Mouse (Mus musculus): ENCODE data around the gene Hcar1. TPM values are rescaled to one million over a fixed set of nuclear protein-coding genes. Genes with fewer than 3 reads are reported as not detected.

Gene Hcar1
- polyA plus RNA-seq, 2 experiments, result 0.08 to 0.10 TPM

DNA sequence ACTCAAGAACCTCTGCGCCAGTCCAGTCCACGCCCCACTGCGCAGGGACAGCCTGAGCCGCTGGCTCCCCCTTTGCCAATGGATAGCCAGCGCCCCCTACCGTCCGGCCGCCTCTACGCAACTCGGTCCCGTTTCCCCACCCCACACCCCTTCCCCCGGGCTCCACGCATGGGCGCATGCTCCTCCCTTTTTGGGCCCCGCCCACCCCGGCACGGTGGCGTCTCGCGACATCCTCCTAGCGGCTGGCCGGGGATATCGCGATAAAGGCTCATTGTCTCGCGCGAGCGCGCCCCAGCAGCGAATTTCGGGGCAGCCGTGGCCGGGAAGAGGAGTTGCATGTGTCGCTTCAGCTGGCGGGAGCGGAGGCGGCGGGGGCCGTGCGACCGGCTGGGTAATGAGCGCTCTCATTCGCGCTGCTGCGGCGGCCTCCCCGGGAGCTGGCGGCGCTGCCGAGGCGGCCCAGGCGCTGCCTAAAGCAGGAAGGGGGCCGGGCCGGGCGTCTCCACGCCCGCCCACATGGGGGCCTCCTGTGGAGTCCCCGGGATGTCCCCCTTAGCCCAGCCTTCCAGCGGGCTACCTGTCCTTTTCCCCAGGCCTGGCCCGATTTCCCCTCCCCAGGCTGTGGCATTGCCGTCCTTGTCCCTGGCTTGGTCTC is 27.3 kb upstream of the Hcar1 start, which contains the start of gene Denr:
TSS of gene Denr (plus strand) at position 200 of the 655 bp plus-strand sequence.
- peak; percentile 99 for TF ChIP-seq CTCF (IDR thresholded peaks at IDR 0.05; ENCODE audit: low read depth)
- TF ChIP-seq EP300 (IDR thresholded peaks at IDR 0.05; ENCODE audit: low read depth), result peak; percentile 99
- ATAC-seq (ENCODE audit: insufficient read depth) (peak; percentile 93), DNase-seq (ENCODE audit: low read depth in 3 of 3, low spot score in 3 of 3) (peak; percentile 90 to 95 (median 92))
- WGBS (ENCODE audit: insufficient replicate concordance), result under 1% methylated on average over 61 of the region's 61 CpGs
- Histone ChIP-seq H3K9ac (replicated peaks) (peak within 1 kb of the TSS; percentile 84), H3K9me3 (ENCODE audit: control insufficient read depth, low read length) (no peaks in the 10 kb centered on the region), H3K27ac (peak within 1 kb of the TSS; percentile 12; the same call in 1 of the 2 replicates), H3K4me2 (ENCODE audit: low read depth) (peak within 1 kb of the TSS; percentile 65), H3K27me3 (ENCODE audit: control insufficient read depth, insufficient read depth, low read length) (no peaks in the 10 kb centered on the region), H3K4me1 (replicated peaks; ENCODE audit: control insufficient read depth in 2 of 2, insufficient read depth in 2 of 2, low read length in 1 of 2) (peaks cover 3 to 16% of the 10 kb centered on the region in 2 experiments; a peak in 3 of 4 replicates), H3K36me3 (replicated peaks; ENCODE audit: control insufficient read depth, insufficient read depth, low read depth) (peaks cover 16% of the 10 kb centered on the region), H3K4me3 (ENCODE audit: insufficient read depth in 1 of 2, low read depth in 2 of 2, low read length in 2 of 2) (peak within 1 kb of the TSS; percentile 80 to 89)

DNA sequence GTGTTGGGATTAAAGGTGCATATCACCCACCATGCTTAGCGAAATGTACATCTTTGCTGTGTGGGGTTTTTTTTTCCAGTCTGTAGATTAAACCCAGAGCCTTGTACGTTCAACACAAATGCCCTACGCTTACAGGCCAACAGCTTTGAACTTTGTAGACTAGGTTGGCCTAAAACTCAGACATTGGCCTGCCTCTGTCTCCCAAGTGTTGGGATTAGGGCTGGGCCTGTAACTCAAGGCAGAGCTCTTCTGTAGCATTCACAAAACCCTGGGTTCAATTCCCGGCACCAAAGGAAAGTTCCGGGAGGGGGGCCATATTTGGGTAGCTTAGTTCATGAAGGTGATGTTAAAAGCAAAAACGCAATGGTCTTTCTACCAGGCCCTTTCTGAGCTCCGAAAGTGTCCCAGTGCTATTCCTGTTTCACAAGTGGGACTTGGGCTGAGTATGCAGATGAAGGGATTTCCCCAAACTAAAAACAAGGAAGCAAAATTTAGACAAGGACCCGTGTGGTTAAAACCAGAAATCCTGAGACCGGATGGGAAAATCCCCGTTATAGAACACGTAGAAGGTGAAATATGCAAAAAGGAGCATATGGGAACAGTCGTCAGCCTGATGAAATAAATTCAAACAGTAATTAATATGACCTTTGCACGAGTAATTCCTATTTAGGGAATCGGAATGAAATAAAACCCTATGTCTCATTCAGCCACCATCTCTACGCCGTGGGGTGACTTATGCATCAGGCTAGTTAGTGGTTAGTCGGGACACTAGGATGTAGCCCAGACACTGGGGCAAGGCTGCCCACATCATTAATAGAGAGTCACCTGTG is 26.5 kb upstream of the Hcar1 start:
- Histone ChIP-seq H3K4me1 (replicated peaks; ENCODE audit: control insufficient read depth in 2 of 2, insufficient read depth in 2 of 2, low read length in 1 of 2) (peaks cover 3 to 16% of the 10 kb centered on the region in 2 experiments; a peak in 3 of 4 replicates), H3K9me3 (ENCODE audit: control insufficient read depth, low read length) (no peaks in the 10 kb centered on the region), H3K36me3 (replicated peaks; ENCODE audit: control insufficient read depth, insufficient read depth, low read depth) (peaks cover 16% of the 10 kb centered on the region), H3K27ac (no peak overlapping the region), H3K9ac (replicated peaks) (no peak overlapping the region; the same call in 1 of the 2 replicates), H3K4me3 (ENCODE audit: insufficient read depth in 1 of 2, low read depth in 2 of 2, low read length in 2 of 2) (peak overlapping the region; percentile 34 to 80; a peak in 2 of 4 replicates), H3K27me3 (ENCODE audit: control insufficient read depth, insufficient read depth, low read length) (no peaks in the 10 kb centered on the region), H3K4me2 (ENCODE audit: low read depth) (peak overlapping the region; percentile 65)
- DNase-seq (ENCODE audit: low read depth in 3 of 3, low spot score in 3 of 3) (no peak), ATAC-seq (ENCODE audit: insufficient read depth) (no peak)
- TF ChIP-seq CTCF (IDR thresholded peaks at IDR 0.05; ENCODE audit: low read depth) (no peak), EP300 (IDR thresholded peaks at IDR 0.05; ENCODE audit: low read depth) (no peak)
- WGBS (ENCODE audit: insufficient replicate concordance), result 58% methylated on average over 17 of the region's 17 CpGs

DNA sequence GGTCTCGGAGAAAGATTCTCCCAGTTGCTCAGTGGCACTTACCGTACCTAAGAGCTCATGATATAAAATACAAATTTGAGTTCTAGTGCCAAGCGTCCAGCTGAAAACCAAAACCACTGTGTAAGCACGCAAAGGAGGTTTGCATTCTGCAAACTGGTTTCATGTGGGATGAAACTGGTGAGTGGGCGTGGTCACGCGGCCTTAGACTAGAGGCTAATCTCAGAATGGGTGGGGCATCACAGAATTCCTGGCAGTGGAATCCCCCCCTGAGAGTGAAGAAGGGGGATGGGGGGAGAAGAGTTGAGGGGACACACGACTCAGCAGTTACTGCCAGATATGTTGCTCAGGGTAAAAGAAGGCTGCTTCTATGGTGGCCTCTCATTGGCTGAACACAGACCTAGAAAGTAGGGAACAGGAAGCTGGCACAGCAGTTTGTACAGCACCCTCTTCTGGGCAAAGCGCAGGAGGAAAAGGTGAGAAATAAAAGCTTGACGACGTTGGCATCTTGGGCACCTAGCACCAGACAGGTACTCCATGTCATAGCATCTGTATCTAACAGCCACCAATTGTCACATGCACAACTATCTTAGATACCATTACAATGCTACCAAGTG is 24.3 kb upstream of the Hcar1 start:
- ATAC-seq (ENCODE audit: insufficient read depth) (no peak), DNase-seq (ENCODE audit: low read depth in 3 of 3, low spot score in 3 of 3) (no peak)
- 58% methylated on average over 11 of the region's 11 CpGs for WGBS (ENCODE audit: insufficient replicate concordance)

DNA sequence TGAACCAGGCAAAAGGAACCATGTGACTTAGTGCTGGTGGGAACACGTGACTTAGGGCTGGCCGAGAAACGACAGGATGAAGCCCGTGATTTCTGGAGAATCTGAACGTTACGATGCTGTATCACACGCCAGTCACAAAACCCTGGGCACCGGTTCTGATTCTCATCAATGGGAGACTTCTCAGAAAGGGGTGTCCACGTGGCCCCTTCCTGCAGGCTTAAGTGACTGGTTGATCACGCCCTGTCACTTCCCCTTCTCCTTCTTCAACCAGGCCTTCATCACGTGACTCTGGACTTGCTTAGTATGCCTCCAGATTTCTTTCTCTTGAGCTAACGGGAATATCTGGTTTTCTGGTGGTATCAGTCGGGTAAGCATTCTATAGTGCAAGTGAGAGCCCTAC is 17.5 kb upstream of the Hcar1 start:
- no peak overlapping the region for H3K4me2 ChIP-seq (ENCODE audit: low read depth)
- H3K4me3 ChIP-seq (ENCODE audit: insufficient read depth in 1 of 2, low read depth in 2 of 2, low read length in 2 of 2), result no peak overlapping the region
- no peaks in the 10 kb centered on the region for H3K9me3 ChIP-seq (ENCODE audit: control insufficient read depth, low read length)
- TF ChIP-seq EP300 (IDR thresholded peaks at IDR 0.05; ENCODE audit: low read depth), result no peak
- no peak for TF ChIP-seq CTCF (IDR thresholded peaks at IDR 0.05; ENCODE audit: low read depth)
- DNase-seq (ENCODE audit: low read depth in 3 of 3, low spot score in 3 of 3) (no peak), ATAC-seq (ENCODE audit: insufficient read depth) (no peak)
- H3K27me3 ChIP-seq (ENCODE audit: control insufficient read depth, insufficient read depth, low read length), result no peaks in the 10 kb centered on the region
- 40% methylated on average over 13 of the region's 13 CpGs for WGBS (ENCODE audit: insufficient replicate concordance)
- H3K9ac ChIP-seq (replicated peaks), result no peak overlapping the region
- H3K4me1 ChIP-seq (replicated peaks; ENCODE audit: control insufficient read depth in 2 of 2, insufficient read depth in 2 of 2, low read length in 1 of 2), result no peaks in the 10 kb centered on the region
- no peak overlapping the region for H3K27ac ChIP-seq
- H3K36me3 ChIP-seq (replicated peaks; ENCODE audit: control insufficient read depth, insufficient read depth, low read depth), result no peaks in the 10 kb centered on the region

More for the DNA sequence above, 24.3 kb upstream of the Hcar1 start:
- Histone ChIP-seq H3K4me1 (replicated peaks; ENCODE audit: control insufficient read depth in 2 of 2, insufficient read depth in 2 of 2, low read length in 1 of 2) (peaks cover 3 to 16% of the 10 kb centered on the region in 2 experiments; a peak in 3 of 4 replicates), H3K27ac (no peak overlapping the region), H3K9me3 (ENCODE audit: control insufficient read depth, low read length) (no peaks in the 10 kb centered on the region), H3K36me3 (replicated peaks; ENCODE audit: control insufficient read depth, insufficient read depth, low read depth) (peaks cover 8% of the 10 kb centered on the region), H3K4me3 (ENCODE audit: insufficient read depth in 1 of 2, low read depth in 2 of 2, low read length in 2 of 2) (no peak overlapping the region), H3K27me3 (ENCODE audit: control insufficient read depth, insufficient read depth, low read length) (no peaks in the 10 kb centered on the region), H3K9ac (replicated peaks) (no peak overlapping the region), H3K4me2 (ENCODE audit: low read depth) (no peak overlapping the region)
- TF ChIP-seq EP300 (IDR thresholded peaks at IDR 0.05; ENCODE audit: low read depth), result no peak
- no peak for TF ChIP-seq CTCF (IDR thresholded peaks at IDR 0.05; ENCODE audit: low read depth)

Data from liver, embryonic 14.5 days (tissue).